Mouse (Mus musculus): ENCODE measurements around the gene Paqr6.

DNA sequence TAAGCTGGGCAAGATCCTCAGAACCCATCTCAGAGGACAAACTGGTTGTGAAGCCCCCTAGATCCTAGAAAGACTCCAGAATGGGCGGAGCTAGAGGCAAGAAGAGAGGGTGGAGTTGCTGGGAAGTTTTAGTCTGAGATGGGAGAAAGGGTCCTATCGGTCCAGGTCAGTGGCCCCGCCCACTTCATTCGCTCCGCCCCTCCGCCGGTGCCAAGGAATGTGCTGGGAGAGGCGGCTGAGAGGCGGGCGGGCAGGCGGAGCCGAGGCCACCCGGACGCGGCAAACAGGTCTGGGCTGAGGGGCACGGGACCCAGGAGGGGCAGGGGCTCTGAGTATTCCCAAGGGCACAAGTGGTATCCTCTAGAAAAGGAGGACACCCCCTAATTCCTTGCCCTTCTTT, at the start of gene Paqr6:
- TF ChIP-seq CTCF (IDR thresholded peaks at IDR 0.05; ENCODE audit: insufficient read depth, low read depth, low read length): no peak
- no peak for TF ChIP-seq POLR2A (IDR thresholded peaks at IDR 0.05; ENCODE audit: insufficient read depth, low read depth, low read length)

Data from olfactory bulb, adult 2 months (tissue).